Mouse (Mus musculus) CD4-positive, CD25-positive, alpha-beta regulatory T cell, adult 4 months (primary cell): ENCODE results near the gene Klhl29. TPM values are rescaled to one million over a fixed set of nuclear protein-coding genes. Genes with fewer than 3 reads are reported as not detected.

Experiments used
- ATAC-seq: one replicate; pipeline ENCODE4 v1.8.0; 2017
- polyA plus RNA-seq, 2 experiments: library from polyadenylated mRNA; unstranded; fragments of 100-300 nt; shearing (Covaris generic); gene quantifications; one replicate each; pipeline ENCODE4 v1.2.1; 2017

Klhl29 gene
- under 1 TPM; 0.22 to 0.32 TPM for polyA plus RNA-seq

- ATAC-seq = no peak
Observed at GRCm38 (mm10) chr12:5375616-5376461, at the start of gene Klhl29. Klhl29 (minus strand) TSS chr12:5375682.

- no peak for ATAC-seq
Observed at GRCm38 (mm10) chr12:5425276-5425675, 49.8 kb upstream of the Klhl29 start.

GRCm38 (mm10) chr12:5415806-5416205 lies 40.3 kb upstream of the Klhl29 start:
- ATAC-seq = no peak

GRCm38 (mm10) chr12:5413976-5414375 lies 38.5 kb upstream of the Klhl29 start:
- ATAC-seq = no peak

DNA sequence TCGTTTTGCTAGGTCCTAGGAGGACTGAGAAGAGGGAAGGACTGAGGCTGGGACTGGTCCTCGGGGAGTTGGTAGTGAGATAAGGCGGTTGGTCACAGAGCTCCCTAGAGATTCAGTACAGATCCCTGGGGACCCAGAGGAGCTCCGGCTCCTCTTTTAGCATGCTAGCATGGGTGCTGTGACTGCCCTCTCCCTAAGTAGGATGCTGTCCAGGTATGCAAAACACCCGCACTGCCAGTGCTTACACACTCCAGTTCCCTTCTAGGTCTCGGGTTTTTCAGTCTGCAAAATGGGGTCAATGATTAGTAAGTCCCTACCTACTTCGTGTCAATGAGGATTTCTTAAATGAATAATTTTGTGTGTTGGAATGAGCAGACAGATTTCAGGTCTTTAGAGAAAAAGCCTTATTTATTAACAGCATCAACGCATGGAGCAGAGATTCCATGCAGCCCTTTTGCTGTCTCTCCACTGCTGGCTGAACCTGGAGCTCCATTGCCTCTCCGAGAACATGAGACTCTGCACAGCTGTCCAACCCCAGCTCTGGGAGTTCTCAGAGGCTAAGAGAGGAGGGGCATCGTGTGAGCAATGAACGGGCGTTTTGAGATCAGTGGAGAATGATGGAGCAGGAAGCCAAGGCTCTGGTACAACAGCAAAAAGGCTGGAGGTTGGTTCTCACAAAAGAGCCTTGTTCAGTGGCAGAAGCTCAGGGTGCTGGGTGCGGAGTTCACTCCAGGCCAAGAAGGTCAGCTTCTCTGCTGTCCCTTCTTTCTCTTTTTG lies 36.5 kb upstream of the Klhl29 start:
- no peak for ATAC-seq

DNA sequence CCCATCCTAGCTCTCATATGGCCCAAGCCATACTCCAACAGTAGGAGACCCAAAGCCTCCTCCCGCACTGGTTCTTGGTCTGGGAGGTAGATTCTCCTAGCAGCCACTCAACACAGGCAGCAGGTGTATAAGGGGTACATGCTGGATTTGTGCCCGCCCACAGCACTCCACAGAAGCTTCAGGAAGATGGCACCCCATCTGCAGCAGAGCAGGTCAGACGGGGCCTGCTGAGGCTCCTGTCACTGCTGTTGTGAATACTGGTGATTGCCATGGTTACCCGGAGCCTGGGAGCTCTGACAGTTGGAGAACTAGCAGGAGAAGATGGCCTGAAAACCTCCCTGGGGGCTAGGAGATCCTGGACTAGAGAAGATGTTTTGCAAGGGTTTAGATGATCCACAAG lies 35.9 kb upstream of the Klhl29 start:
- no peak for ATAC-seq

DNA sequence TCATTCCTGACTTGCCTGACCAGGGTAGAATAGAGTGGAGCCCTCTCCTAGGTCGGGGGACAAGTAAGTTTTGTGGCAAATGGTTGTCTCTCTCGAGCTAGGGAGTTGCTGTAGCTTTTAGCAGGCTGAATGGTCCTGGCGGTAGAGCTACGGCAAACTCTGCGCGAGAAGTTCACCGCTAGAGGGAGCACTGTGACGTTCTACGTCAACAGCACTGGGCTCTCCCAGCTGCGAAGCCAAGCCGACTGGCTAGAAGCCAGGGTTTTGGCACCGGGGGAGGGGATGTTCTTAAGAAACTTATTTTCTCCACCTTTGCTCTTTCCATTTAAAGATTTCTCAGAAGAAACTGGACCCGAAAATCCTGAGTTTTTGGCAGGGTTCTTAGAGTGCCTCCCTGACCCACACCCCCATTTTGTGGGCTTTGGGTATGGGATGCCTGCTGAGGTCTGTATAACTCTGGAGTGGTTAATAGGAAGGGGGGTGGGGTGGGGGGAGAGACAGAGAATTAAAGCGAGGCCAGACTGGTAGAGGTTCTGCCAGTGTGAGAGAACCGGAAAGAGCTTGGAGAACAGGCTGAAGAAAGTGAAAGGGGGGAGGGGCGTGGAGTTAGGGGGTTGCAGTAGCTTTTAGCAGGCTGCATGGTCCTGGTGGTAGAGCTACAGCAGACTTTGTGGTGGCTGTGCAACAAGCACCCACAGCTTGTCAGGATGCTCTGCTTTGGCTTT lies 35.1 kb upstream of the Klhl29 start:
- ATAC-seq = no peak

DNA sequence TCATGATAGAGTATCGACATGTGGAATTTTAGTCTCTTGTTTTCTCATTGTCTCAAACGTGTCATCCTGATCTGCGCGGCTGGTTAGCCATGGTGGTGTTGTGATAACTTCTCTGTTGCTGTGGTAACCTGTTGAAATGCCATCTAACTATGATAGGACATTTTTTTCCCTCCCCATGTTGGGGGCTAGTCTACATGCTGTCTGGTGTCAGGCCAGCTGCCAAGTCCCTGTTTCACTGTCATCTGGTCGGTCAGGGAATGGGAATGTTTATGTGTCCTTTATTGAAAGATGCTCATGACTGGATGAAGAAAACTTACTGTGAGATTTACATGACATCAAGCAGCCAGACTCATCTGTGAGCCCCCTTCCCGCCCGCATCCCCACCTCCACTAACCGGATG lies 31.7 kb upstream of the Klhl29 start:
- no peak for ATAC-seq

DNA sequence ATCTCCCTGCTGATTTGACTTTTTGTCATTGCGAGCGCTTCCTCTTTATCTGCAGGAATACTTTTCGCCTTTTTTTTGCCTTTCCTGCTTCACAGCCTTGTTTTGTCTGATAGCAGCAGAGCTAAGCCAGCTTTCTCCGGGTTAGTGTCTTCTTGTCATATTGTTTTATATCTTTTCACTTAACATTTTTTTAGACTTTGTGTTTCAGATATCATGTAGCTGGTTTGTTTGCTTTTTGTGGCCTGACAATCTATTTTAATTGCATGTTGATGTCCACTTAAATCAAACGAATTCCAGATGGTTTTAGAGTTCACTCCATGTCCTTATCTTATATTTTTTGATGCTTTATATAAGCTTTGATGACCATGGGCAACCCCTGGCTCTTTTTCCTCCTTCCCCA lies 21.9 kb upstream of the Klhl29 start:
- no peak for ATAC-seq

DNA sequence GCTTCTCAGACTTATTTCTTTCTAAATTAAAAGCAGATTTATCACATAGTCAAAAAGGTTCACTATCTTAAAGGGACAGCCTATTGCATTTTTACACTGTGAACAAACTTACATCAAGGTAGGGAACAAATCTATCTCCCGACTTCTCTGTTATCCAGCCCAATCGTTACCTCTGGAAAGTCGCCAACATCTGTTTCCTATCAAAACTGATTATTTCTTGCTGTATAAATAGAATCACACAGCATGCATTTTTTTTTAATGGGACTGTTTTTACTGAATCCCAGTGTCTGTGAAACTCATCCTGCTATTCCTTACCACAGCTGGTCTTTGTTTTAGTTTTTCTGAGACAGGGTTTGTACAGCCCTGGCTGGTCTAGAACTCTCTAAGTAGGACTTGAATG lies 19.7 kb upstream of the Klhl29 start:
- no peak for ATAC-seq

DNA sequence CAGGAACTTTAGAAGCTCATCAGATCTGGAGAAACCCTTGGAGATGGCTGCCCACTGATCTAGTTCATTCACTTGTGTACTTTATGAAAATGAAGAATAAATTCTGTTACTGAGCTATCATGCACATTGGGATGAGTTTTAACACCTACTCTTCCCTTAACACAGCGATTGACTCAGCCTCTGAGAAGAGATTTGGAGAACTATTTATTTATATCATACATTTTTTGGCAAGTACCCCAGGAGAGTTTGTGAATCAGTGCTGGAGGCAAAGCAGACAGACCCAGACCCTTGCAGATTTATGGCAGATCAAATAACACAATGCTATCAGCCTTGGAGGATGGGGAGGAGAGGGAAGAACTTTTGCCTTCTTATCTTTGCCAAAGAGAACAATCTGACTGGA lies 11.6 kb upstream of the Klhl29 start:
- ATAC-seq = no peak

- ATAC-seq = no peak
Observed at GRCm38 (mm10) chr12:5386688-5387087, 11.2 kb upstream of the Klhl29 start.

GRCm38 (mm10) chr12:5381694-5382093 lies 6.2 kb upstream of the Klhl29 start:
- no peak for ATAC-seq

DNA sequence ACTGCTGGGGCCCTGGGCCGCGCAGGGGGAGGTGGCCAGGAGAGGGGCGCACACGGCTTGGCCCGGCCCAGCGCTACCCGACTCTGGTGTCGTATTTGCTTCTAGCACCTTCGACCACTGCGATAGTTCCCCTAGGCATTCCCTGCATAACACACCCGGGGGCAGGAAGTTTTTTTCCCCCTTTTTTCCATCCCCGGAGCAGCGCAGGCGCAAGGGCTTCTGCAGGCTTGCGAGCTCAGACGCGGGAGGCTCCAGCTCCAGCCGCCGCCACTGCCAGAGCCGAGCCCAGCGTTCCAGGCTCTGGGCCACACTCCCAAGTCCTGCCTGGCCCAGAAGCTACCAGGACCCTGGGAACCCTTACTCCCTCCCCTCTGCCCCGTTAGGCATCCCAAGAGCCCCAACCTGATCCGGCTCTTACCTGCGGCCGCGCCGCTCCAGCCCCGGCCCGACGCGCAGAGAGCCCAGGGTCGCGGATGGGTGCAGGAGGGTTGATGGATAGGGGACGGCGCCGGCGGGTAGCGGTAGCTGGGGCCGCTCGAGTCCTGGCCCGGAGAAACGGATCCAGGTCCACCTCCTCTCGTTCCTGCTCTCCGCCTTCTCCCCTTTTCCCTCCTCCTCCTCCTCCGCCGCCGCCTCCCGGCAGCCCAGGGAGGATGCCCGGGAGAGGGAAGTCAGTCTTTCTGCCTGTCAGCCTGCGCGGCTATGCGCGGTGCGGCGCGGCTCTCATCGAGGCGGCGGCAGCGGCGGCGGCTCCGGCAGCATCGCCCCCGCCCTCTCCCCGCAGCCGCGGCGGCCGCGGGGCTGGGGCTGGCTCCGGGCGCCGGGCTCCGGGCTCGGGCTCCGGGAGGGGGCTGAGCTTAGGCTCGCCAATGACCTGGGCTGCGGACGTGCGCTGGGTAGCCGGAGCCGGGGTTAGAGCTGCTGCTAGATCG lies 532 bp downstream of the Klhl29 start:
- no peak for ATAC-seq

GRCm38 (mm10) chr12:5374196-5374683 lies 1.2 kb downstream of the Klhl29 start:
- ATAC-seq = no peak

DNA sequence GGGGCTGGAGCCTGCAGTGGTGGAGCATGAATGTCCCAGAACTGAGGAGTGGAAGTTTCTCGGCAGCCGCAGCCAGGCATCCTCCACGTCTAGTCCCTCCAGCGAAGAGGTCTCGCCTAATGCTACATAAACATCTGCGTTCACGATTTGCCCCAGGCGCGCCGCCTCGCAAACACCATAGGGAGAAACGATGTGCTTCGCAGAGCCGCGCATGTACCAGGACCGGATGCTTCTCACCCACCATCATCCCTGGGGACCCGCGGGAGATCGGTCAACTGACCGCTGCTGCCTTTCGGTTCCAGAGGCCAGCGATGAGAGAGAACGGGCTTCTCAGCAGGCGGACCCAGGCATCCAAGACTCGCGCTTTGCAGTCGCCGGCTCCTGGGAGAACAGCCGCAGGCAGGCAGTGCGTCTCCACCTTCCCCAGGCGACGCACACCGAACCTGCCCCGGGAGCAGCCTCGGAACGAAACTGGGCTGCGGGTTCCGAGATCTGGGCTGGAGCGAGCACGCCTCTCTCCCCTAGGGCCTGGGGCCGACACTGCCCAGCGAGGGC lies 1.8 kb downstream of the Klhl29 start:
- ATAC-seq = no peak

GRCm38 (mm10) chr12:5369396-5369795 lies 6.1 kb downstream of the Klhl29 start:
- ATAC-seq = no peak

DNA sequence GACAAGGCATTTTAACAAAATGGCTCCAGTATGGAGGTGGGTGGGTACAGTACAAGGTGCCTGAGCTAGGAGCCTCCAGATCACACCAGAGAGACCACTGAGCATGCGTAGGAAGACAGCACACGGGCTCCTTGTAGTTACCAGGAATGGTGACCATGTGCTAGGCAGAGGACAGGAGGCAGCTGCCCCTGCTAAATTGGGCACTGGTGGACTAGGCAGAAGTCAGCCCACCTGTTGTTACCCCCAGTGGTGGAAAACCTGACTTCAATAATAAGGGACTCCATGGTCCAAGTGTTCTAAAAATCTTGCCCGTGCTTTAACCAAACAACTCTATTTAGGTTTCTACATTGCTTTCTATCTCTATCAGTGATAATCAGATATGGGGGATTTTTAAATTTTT lies 10.6 kb downstream of the Klhl29 start:
- ATAC-seq = no peak

GRCm38 (mm10) chr12:5363961-5364634 lies 11.4 kb downstream of the Klhl29 start:
- ATAC-seq = no peak

DNA sequence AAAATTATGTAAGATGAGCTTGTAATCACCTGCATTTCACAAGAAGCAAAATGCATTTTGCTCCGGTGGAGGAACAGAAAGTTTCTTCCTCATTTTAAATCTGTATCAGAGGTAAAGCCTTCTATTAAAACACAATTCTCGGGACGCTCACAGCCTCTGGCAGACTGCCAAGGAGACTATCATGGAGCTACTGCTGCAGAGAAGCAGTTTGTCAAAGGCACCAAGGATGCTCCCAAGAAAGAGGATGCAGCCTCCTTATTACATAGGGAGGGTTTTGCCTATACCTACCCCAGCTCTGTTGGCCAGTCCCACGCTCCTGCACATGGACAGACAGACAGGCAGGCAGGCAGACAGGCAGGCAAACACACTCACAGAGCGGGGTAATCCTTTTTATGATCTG lies 16.4 kb downstream of the Klhl29 start:
- ATAC-seq = no peak

GRCm38 (mm10) chr12:5358497-5358896 lies 17.0 kb downstream of the Klhl29 start:
- no peak for ATAC-seq
